Comparison of ENCODE assay signal across 22 mouse cellular contexts in the genomic region with DNA sequence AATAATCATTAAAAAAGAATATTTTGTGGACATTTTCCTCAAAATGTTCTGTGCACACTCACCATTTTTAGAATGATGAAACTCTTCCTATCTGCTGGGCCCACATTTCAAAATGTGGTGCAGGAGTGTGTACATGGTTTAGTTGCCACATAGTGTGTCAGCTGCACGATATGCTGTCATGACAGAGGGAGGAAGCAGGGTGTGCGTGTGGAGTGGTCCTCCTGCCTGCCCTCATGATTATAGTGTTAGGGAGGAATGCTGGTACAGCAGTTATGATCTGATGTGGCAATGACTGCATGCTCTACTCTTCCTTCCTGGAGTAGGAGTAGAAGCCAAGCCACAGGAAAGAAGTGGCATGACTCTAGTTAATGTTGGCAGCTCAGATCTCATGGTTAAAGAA. TPM values are rescaled to one million over a fixed set of nuclear protein-coding genes. Genes with fewer than 3 reads are reported as not detected.
DNase-seq lines count a peak whose midpoint lies in the region; ATAC-seq and TF ChIP-seq lines count a peak whose summit lies in the region.
"Had no signal": no experiment of that assay in that cellular context is flagged by ENCODE, and none has a peak within 500 bp of the region (broad histone marks: within the 10 kb centered on the region; RNA-seq: fewer than 3 reads in every experiment).

No protein-coding gene starts in this region.

- peak; percentile 91 to 97 for ATAC-seq in hematopoietic stem cell, adult 5-6 weeks (replicated peaks in 1 of 2; ENCODE audit: insufficient read depth in 1 of 2, low FRiP score in 2 of 2, low TSS enrichment in 1 of 2, low read depth in 1 of 2, poor library complexity in 2 of 2, severe bottlenecking in 2 of 2)
- peak; percentile 88 for ATAC-seq in liver, postnatal 0 days
- peak; percentile 94 for ATAC-seq in monocyte, adult 5-6 weeks (replicated peaks; ENCODE audit: insufficient number of reproducible peaks, low FRiP score, low TSS enrichment, poor library complexity, severe bottlenecking)
- ATAC-seq in hindbrain, postnatal 0 days: no peak
- ATAC-seq: forebrain, embryonic 15.5 days; intestine, embryonic 15.5 days had no signal

- DNase-seq in heart, adult 9 months (ENCODE audit: low spot score in 2 of 2): peak; percentile 11 to 28
- no peak for DNase-seq in heart, postnatal 25 days (ENCODE audit: low spot score)
- DNase-seq in liver, postnatal 0 days: peak; percentile 42
- no peak for DNase-seq in left cerebral cortex, postnatal 10 days (ENCODE audit: extremely low spot score in 1 of 2, low spot score in 2 of 2)
- no peak for DNase-seq in hindbrain, postnatal 0 days (ENCODE audit: low spot score)
- DNase-seq in urinary bladder, postnatal 36 days (ENCODE audit: low spot score in 2 of 2): no peak
- DNase-seq: cerebellum, adult 11-12 months; cerebellum, postnatal 25 days; midbrain, embryonic 14.5 days; right cerebral cortex, postnatal 25 days; thymus, postnatal 25 days had no signal

- H3K4me1 ChIP-seq in liver, postnatal 0 days (ENCODE audit: insufficient read depth): no peaks in the 10 kb centered on the region
- no peaks in the 10 kb centered on the region for H3K4me1 ChIP-seq in hindbrain, postnatal 0 days (ENCODE audit: insufficient read depth, low read length)
- H3K4me1 ChIP-seq: embryonic facial prominence, embryonic 10.5 days; forebrain, embryonic 15.5 days; hindbrain, embryonic 13.5 days; intestine, embryonic 15.5 days; limb, embryonic 10.5 days; lung, embryonic 15.5 days had no signal

- H3K4me2 ChIP-seq in liver, postnatal 0 days (ENCODE audit: low read depth, low read length): no peak overlapping the region
- H3K4me2 ChIP-seq in hindbrain, postnatal 0 days (ENCODE audit: low read depth, low read length): no peak overlapping the region
- H3K4me2 ChIP-seq: forebrain, embryonic 15.5 days; hindbrain, embryonic 13.5 days; intestine, embryonic 15.5 days; lung, embryonic 15.5 days had no signal

- no peaks in the 10 kb centered on the region for H3K9me3 ChIP-seq in liver, postnatal 0 days (ENCODE audit: low read length)
- no peaks in the 10 kb centered on the region for H3K9me3 ChIP-seq in hindbrain, postnatal 0 days (ENCODE audit: low read length)
- H3K9me3 ChIP-seq: embryonic facial prominence, embryonic 10.5 days; forebrain, embryonic 15.5 days; hindbrain, embryonic 13.5 days; intestine, embryonic 15.5 days; limb, embryonic 10.5 days; lung, embryonic 15.5 days had no signal

- TF ChIP-seq CTCF in liver, postnatal 0 days (IDR thresholded peaks at IDR 0.05; ENCODE audit: low read depth): no peak
- no peak for TF ChIP-seq CTCF in hindbrain, postnatal 0 days (IDR thresholded peaks at IDR 0.05; ENCODE audit: low read depth)

- no peak overlapping the region for H3K9ac ChIP-seq in liver, postnatal 0 days (replicated peaks)
- H3K9ac ChIP-seq in hindbrain, postnatal 0 days (replicated peaks; ENCODE audit: low read length): no peak overlapping the region
- H3K9ac ChIP-seq: forebrain, embryonic 15.5 days; hindbrain, embryonic 13.5 days; intestine, embryonic 15.5 days; lung, embryonic 15.5 days had no signal

- H3K27me3 ChIP-seq in liver, postnatal 0 days (ENCODE audit: insufficient read depth, low read length): no peaks in the 10 kb centered on the region
- no peaks in the 10 kb centered on the region for H3K27me3 ChIP-seq in hindbrain, postnatal 0 days (ENCODE audit: insufficient read depth, low read length)
- H3K27me3 ChIP-seq: CH12.LX; forebrain, embryonic 15.5 days; hindbrain, embryonic 13.5 days; intestine, embryonic 15.5 days; lung, embryonic 15.5 days had no signal

- peak overlapping the region; percentile 31; the same call in 1 of the 2 replicates for H3K27ac ChIP-seq in liver, postnatal 0 days (ENCODE audit: low read depth)
- no peak overlapping the region for H3K27ac ChIP-seq in hindbrain, postnatal 0 days
- H3K27ac ChIP-seq: embryonic facial prominence, embryonic 10.5 days; forebrain, embryonic 15.5 days; hindbrain, embryonic 13.5 days; intestine, embryonic 15.5 days; limb, embryonic 10.5 days; lung, embryonic 15.5 days had no signal

- H3K4me3 ChIP-seq in liver, postnatal 0 days (ENCODE audit: low read depth, low read length): no peak overlapping the region
- H3K4me3 ChIP-seq in hindbrain, postnatal 0 days (ENCODE audit: low read length): no peak overlapping the region
- H3K4me3 ChIP-seq: embryonic facial prominence, embryonic 10.5 days; forebrain, embryonic 15.5 days; hindbrain, embryonic 13.5 days; intestine, embryonic 15.5 days; limb, embryonic 10.5 days; lung, embryonic 15.5 days had no signal

- no peaks in the 10 kb centered on the region for H3K36me3 ChIP-seq in liver, postnatal 0 days (replicated peaks; ENCODE audit: insufficient read depth, low read length)
- no peaks in the 10 kb centered on the region for H3K36me3 ChIP-seq in hindbrain, postnatal 0 days (ENCODE audit: insufficient read depth, low read length)
- H3K36me3 ChIP-seq: embryonic facial prominence, embryonic 10.5 days; forebrain, embryonic 15.5 days; hindbrain, embryonic 13.5 days; intestine, embryonic 15.5 days; limb, embryonic 10.5 days; lung, embryonic 15.5 days had no signal

- intact Hi-C loops in heart, postnatal 25 days (cut with DNase I): no loop called here
- intact Hi-C loops in left cerebral cortex, postnatal 10 days (cut with DNase I): no loop called here

- 24% methylated on average over 2 of the region's 2 CpGs for WGBS in liver, postnatal 0 days (ENCODE audit: insufficient replicate concordance)
- WGBS in hindbrain, postnatal 0 days: 87% methylated on average over 2 of the region's 2 CpGs

- TF ChIP-seq EP300 in liver, postnatal 0 days (IDR thresholded peaks at IDR 0.05; ENCODE audit: low read depth): 0 out of 2 replicates have a peak, but pooled peaks have one; percentile 14

RNA-seq across cellular contexts. Expression of gene Serpinb2, which starts 14.4 kb away (rescaled TPM):
- under 1 TPM; 0.78 to 0.89 TPM for total RNA-seq in heart, postnatal 25 days (2021)
- total RNA-seq in hematopoietic stem cell, adult 5-6 weeks (2017): 0.50 TPM in 1 of 2 replicates, not detected in the other
- polyA plus RNA-seq in liver, postnatal 0 days (2015; fragmentation: Nextera tagmentation; extraction: Ambion mirVana): 3.6 and 3.7 TPM in 2 replicates
- 0.97 to 14.0 TPM (median 2.9 TPM) in 3 replicates for total RNA-seq in monocyte, adult 5-6 weeks (2017)
- not detected for total RNA-seq in left cerebral cortex, postnatal 10 days (2021)
- 0.05 TPM in 1 of 2 replicates, not detected in the other for total RNA-seq in hindbrain, postnatal 0 days (2014; rRNA removed)
- polyA plus RNA-seq in hindbrain, postnatal 0 days (2015; fragmentation: Nextera tagmentation; extraction: Ambion mirVana): 0.09 and 0.28 TPM in 2 replicates
- total RNA-seq: CH12.LX; layer of hippocampus, adult 18-20 months had no signal
- polyA plus RNA-seq: heart, embryonic 14.5 days; midbrain, embryonic 14.5 days had no signal

Comparison
In these comparisons a context has a peak if more than half of its experiments do, and no peak if none do; other contexts are left out.
1. DNase-seq: peak in heart, adult 9 months (2 of 2) and liver, postnatal 0 days (single experiment); none in heart, postnatal 25 days (single experiment), left cerebral cortex, postnatal 10 days (0 of 2), hindbrain, postnatal 0 days (single experiment) and urinary bladder, postnatal 36 days (0 of 2).